In the genomic region with DNA sequence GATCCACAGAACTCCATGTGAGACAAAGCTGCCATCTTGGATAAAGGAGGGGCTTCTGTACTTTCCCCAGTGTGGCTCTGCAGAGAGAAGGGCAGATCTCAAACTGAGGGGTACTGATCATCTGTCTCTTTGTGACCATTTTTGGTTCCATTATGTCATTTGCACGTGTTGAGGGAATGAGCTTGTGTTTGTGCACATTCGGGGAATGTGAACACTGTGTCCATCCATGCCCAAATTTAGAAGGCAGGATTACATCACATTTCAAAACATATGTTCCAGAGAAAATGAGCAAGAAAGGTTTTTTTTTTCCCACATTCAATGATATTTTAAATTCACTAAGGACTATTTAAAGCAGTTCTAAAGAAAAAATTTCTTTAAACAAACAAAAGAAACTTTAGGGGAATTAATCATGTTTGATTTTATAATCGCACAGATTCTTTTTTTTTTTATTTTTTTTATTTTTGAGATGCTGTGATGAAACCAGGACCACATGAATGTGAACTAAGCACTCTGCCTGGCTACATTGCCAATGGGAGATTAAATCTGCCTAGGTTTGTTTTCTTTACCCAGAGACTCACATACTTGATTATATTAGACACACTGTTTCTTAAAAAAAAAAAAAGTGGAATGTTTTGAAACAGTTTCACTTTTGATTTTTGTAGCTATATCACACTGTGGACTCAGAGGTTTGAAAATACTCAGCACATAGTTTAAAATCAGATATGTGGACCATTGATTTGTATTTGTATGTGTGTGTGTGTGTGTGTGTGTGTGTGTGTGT, we compare ENCODE assay signal across 14 mouse cellular contexts.
"Had no signal": no experiment of that assay in that cellular context is flagged by ENCODE, and none has a peak within 500 bp of the region (broad histone marks: within the 10 kb centered on the region; RNA-seq: fewer than 3 reads in every experiment).

No protein-coding gene starts in this region.

- ATAC-seq: liver, postnatal 0 days had no signal

- H3K4me2 ChIP-seq: limb, embryonic 12.5 days; liver, embryonic 13.5 days; neural tube, embryonic 12.5 days; stomach, embryonic 15.5 days had no signal

- H3K4me3 ChIP-seq: layer of hippocampus, adult 2 months; limb, embryonic 12.5 days; liver, embryonic 13.5 days; midbrain, embryonic 10.5 days; neural tube, embryonic 12.5 days; stomach, embryonic 15.5 days had no signal

- H3K27ac ChIP-seq: layer of hippocampus, adult 2 months; limb, embryonic 12.5 days; liver, embryonic 13.5 days; midbrain, embryonic 10.5 days; neural tube, embryonic 12.5 days; stomach, embryonic 15.5 days had no signal

- H3K4me1 ChIP-seq: stomach, embryonic 15.5 days had no signal

- H3K9me3 ChIP-seq: limb, embryonic 12.5 days; liver, embryonic 13.5 days; midbrain, embryonic 10.5 days; neural tube, embryonic 12.5 days; stomach, embryonic 15.5 days had no signal

- DNase-seq: kidney, postnatal 10 days; kidney, postnatal 4 days; liver; liver, embryonic 13.5 days; liver, postnatal 0 days; lung, postnatal 36 days; midbrain, embryonic 14.5 days; spleen, adult 18-20 months; thymus, postnatal 4 days had no signal

- H3K9ac ChIP-seq: limb, embryonic 12.5 days; liver, embryonic 13.5 days; liver, postnatal 0 days; neural tube, embryonic 12.5 days; stomach, embryonic 15.5 days had no signal

- H3K36me3 ChIP-seq: limb, embryonic 12.5 days; liver, embryonic 13.5 days; midbrain, embryonic 10.5 days; neural tube, embryonic 12.5 days; stomach, embryonic 15.5 days had no signal

- H3K27me3 ChIP-seq: limb, embryonic 12.5 days; neural tube, embryonic 12.5 days; stomach, embryonic 15.5 days had no signal
